Mouse (Mus musculus): ENCODE results near the gene Cc2d1a.

The Cc2d1a gene

GRCm38 (mm10) chr8:84147769-84148530 lies at the start of gene Cc2d1a, which contains the start of gene 4930432K21Rik:
TSS of gene Cc2d1a (minus strand) at chr8:84147936.
TSS of gene 4930432K21Rik (plus strand) at chr8:84148025.
- DNase-seq (ENCODE audit: low spot score): peak; percentile 98

- DNase-seq (ENCODE audit: low spot score): peak; percentile 83
These were observed 49.6 kb upstream of the Cc2d1a start for GRCm38 (mm10) chr8:84197141-84197921.

- no peak for DNase-seq (ENCODE audit: low spot score)
These were observed 46.5 kb upstream of the Cc2d1a start for GRCm38 (mm10) chr8:84194224-84194743.

- no peak for DNase-seq (ENCODE audit: low spot score)
These were observed 45.8 kb upstream of the Cc2d1a start for GRCm38 (mm10) chr8:84193566-84193965.

GRCm38 (mm10) chr8:84193161-84193560 lies 45.4 kb upstream of the Cc2d1a start:
- DNase-seq (ENCODE audit: low spot score): no peak

GRCm38 (mm10) chr8:84192555-84192954 lies 44.8 kb upstream of the Cc2d1a start:
- DNase-seq (ENCODE audit: low spot score): peak; percentile 80

- DNase-seq (ENCODE audit: low spot score): peak; percentile 49
These were observed 44.3 kb upstream of the Cc2d1a start for GRCm38 (mm10) chr8:84192023-84192422.

GRCm38 (mm10) chr8:84190191-84190867 lies 42.6 kb upstream of the Cc2d1a start:
- DNase-seq (ENCODE audit: low spot score): no peak

GRCm38 (mm10) chr8:84189603-84190002 lies 41.9 kb upstream of the Cc2d1a start:
- no peak for DNase-seq (ENCODE audit: low spot score)

- no peak for DNase-seq (ENCODE audit: low spot score)
These were observed 40.9 kb upstream of the Cc2d1a start for GRCm38 (mm10) chr8:84188671-84189070.

GRCm38 (mm10) chr8:84187065-84187755 lies 39.5 kb upstream of the Cc2d1a start:
- peak; percentile 62 for DNase-seq (ENCODE audit: low spot score)

GRCm38 (mm10) chr8:84186547-84186946 lies 38.8 kb upstream of the Cc2d1a start:
- peak; percentile 66 for DNase-seq (ENCODE audit: low spot score)

GRCm38 (mm10) chr8:84185117-84185516 lies 37.4 kb upstream of the Cc2d1a start, which contains the start of gene Nanos3:
TSS of gene Nanos3 (minus strand) at chr8:84185217.
- DNase-seq (ENCODE audit: low spot score): no peak

- no peak for DNase-seq (ENCODE audit: low spot score)
These were observed 36.6 kb upstream of the Cc2d1a start for GRCm38 (mm10) chr8:84184085-84185043.

GRCm38 (mm10) chr8:84183261-84184084 lies 35.7 kb upstream of the Cc2d1a start:
- no peak for DNase-seq (ENCODE audit: low spot score)

- DNase-seq (ENCODE audit: low spot score): no peak
These were observed 35.1 kb upstream of the Cc2d1a start for GRCm38 (mm10) chr8:84182833-84183232.

GRCm38 (mm10) chr8:84180530-84181190 lies 32.9 kb upstream of the Cc2d1a start:
- DNase-seq (ENCODE audit: low spot score): peak; percentile 65

- DNase-seq (ENCODE audit: low spot score): peak; percentile 83
These were observed 32.2 kb upstream of the Cc2d1a start for GRCm38 (mm10) chr8:84179946-84180345.

- no peak for DNase-seq (ENCODE audit: low spot score)
These were observed 30.9 kb upstream of the Cc2d1a start for GRCm38 (mm10) chr8:84178592-84178991.
